Mouse (Mus musculus) heart, postnatal 0 days (tissue): ENCODE results near the gene Atp13a3.
"Not testable (repeated sequence)": the region's sequence is repeated elsewhere in the genome, so short reads cannot be mapped to it uniquely, and the experiment has no call there.

Experiments
- CTCF ChIP-seq: IDR thresholded peaks from 2 replicates; pipeline ENCODE4 v1.5.1; 2016; ENCODE audit warnings: antibody characterized with exemption, control low read depth, low read depth
- EP300 ChIP-seq: IDR thresholded peaks from 2 replicates; pipeline ENCODE4 v1.6.1; 2016; ENCODE audit warnings: antibody characterized with exemption, low read depth

DNA sequence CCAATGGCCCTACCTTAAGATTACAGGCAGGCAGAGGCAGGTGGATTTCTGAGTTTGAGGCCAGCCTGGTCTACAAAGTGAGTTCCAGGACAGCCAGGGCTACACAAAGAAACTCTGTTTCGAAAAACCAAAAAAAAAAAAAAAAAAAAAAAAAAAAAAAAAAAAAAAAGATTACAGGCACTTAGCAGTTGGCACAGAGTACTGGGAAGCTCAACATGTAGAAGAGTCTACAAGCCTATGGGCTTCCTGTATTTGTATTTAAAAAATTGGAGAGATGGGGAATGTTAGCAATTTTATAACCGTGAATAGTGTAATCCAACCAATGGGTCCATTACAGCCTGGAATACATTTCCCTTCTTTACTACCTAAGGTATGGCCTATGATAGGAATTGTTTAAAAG is 45.4 kb upstream of the Atp13a3 start:
- TF ChIP-seq EP300, CTCF: not testable (repeated sequence)
